Mouse (Mus musculus) stomach, postnatal 0 days (tissue): ENCODE measurements around the gene Mdga2. TPM values are rescaled to one million over a fixed set of nuclear protein-coding genes. Genes with fewer than 3 reads are reported as not detected.
A peak's percentile ranks its signal among the peaks of the same experiment; 100 is the strongest.

Experiments used
- ATAC-seq: fragments of 200-750 bp; cut with Nextera tagmentation; 2 replicates; pipeline ENCODE4 v1.8.0; 2017; ENCODE audit not compliant: low FRiP score, low TSS enrichment
- DNase-seq: peaks from one replicate; pipeline ENCODE4 v3.0.0-alpha.2; 2016; ENCODE audit warnings: low spot score
- H3K27ac ChIP-seq: fragments of 300-500 bp; sonication (generic); replicated peaks from 2 replicates; pipeline ENCODE4 v1.5.1; 2014; ENCODE audit warnings: mild to moderate bottlenecking, control low read depth
- H3K27me3 ChIP-seq: fragments of 300-500 bp; sonication (generic); 2 replicates; pipeline ENCODE4 v1.6.1; 2014; ENCODE audit warnings: low read length; ENCODE audit not compliant: control insufficient read depth, insufficient read depth
- H3K36me3 ChIP-seq: fragments of 300-500 bp; sonication (generic); 2 replicates; pipeline ENCODE4 v1.6.1; 2014; ENCODE audit warnings: low read length, mixed read lengths; ENCODE audit not compliant: control insufficient read depth, insufficient read depth
- H3K4me1 ChIP-seq: fragments of 300-500 bp; sonication (generic); replicated peaks from 2 replicates; pipeline ENCODE4 v1.6.1; 2014; ENCODE audit warnings: antibody characterized with exemption; ENCODE audit not compliant: control insufficient read depth, insufficient read depth
- H3K4me2 ChIP-seq: fragments of 300-500 bp; sonication (generic); replicated peaks from 2 replicates; pipeline ENCODE4 v1.6.1; 2014; ENCODE audit warnings: low read depth, mild to moderate bottlenecking, control low read depth, moderate library complexity
- H3K4me3 ChIP-seq: fragments of 300-500 bp; sonication (generic); 2 replicates; pipeline ENCODE4 v1.5.1; 2014; ENCODE audit warnings: low read depth, low read length, control low read depth
- H3K9ac ChIP-seq: fragments of 300-500 bp; sonication (generic); 2 replicates; pipeline ENCODE4 v1.6.1; 2014; ENCODE audit warnings: mild to moderate bottlenecking, low read length, control low read depth, mixed read lengths
- H3K9me3 ChIP-seq: fragments of 300-500 bp; sonication (generic); 2 replicates; pipeline ENCODE4 v1.6.1; 2016; ENCODE audit warnings: low read length; ENCODE audit not compliant: control insufficient read depth
- CTCF ChIP-seq: IDR thresholded peaks from 2 replicates; pipeline ENCODE4 v1.5.1; 2016; ENCODE audit warnings: antibody characterized with exemption, low read depth, mild to moderate bottlenecking, moderate library complexity
- EP300 ChIP-seq: optimal IDR thresholded peaks from 2 replicates; pipeline ENCODE3; 2016; ENCODE audit warnings: antibody characterized with exemption
- WGBS: fragments of 180-500 bp; shearing (Covaris S2); extraction: QIAGEN DNeasy Blood & Tissue Kit; methylation state at CpG from one replicate; pipeline ENCODE4 v1.1.7; 2014; 5-methylcytosine and 5-hydroxymethylcytosine counted together
- polyA plus RNA-seq: library from polyadenylated mRNA; unstranded; fragments of >200 nt; fragmentation: Nextera tagmentation; extraction: Ambion mirVana; gene quantifications from 2 replicates; pipeline ENCODE4 v1.2.1, GENCODE M21; 2015

The Mdga2 gene
- polyA plus RNA-seq, 1 experiment from 2014 or later = 0.45 TPM

DNA sequence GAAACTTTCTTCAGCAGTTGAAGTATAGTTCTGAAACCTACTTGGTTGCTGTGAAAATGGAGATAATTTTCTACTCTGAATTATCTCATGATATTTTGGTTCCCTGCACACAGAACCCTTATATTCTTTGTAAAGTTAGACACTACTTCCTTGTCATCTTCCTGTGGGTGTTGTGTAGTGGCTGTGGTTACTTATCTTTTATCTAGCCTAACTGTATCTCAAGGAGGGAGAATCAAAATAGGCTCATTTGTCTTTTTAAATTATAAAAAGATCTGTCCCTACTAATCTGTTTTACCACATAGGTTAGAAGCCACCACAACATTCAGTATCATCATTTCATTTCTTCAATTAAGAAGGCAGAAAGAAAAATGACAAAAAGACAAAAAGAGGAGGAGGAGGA is 127.9 kb downstream of the Mdga2 start:
- no peak overlapping the region for H3K27ac ChIP-seq
- TF ChIP-seq EP300 = no peak
- TF ChIP-seq CTCF = no peak
- H3K4me1 ChIP-seq = no peaks in the 10 kb centered on the region
- H3K4me2 ChIP-seq = no peak overlapping the region
- no peak for ATAC-seq
- H3K27me3 ChIP-seq = no peaks in the 10 kb centered on the region
- no peak overlapping the region for H3K9ac ChIP-seq
- DNase-seq = no peak
- H3K4me3 ChIP-seq = no peak overlapping the region
- H3K9me3 ChIP-seq = no peaks in the 10 kb centered on the region
- no peaks in the 10 kb centered on the region for H3K36me3 ChIP-seq

- 22% methylated on average over 2 of the region's 2 CpGs for WGBS
- Histone ChIP-seq H3K27me3 (no peaks in the 10 kb centered on the region), H3K4me1 (no peaks in the 10 kb centered on the region), H3K9ac (no peak overlapping the region), H3K27ac (no peak overlapping the region), H3K9me3 (no peaks in the 10 kb centered on the region), H3K4me2 (no peak overlapping the region), H3K4me3 (no peak overlapping the region), H3K36me3 (no peaks in the 10 kb centered on the region)
- TF ChIP-seq EP300 (no peak), CTCF (no peak)
- DNase-seq = no peak
- ATAC-seq = no peak
Observed at GRCm38 (mm10) chr12:67090420-67090965, 131.9 kb downstream of the Mdga2 start.

GRCm38 (mm10) chr12:67059136-67060014 is 163.0 kb downstream of the Mdga2 start:
- 71% methylated on average over 19 of the region's 19 CpGs for WGBS
- TF ChIP-seq EP300 (no peak), CTCF (no peak)
- H3K4me2 ChIP-seq = no peak overlapping the region
- H3K4me1 ChIP-seq = no peaks in the 10 kb centered on the region
- H3K27me3 ChIP-seq = no peaks in the 10 kb centered on the region
- H3K9me3 ChIP-seq = peaks cover 6% of the 10 kb centered on the region
- no peaks in the 10 kb centered on the region for H3K36me3 ChIP-seq
- DNase-seq (no peak), ATAC-seq (peak; percentile 98)
- no peak overlapping the region for H3K4me3 ChIP-seq
- H3K9ac ChIP-seq = no peak overlapping the region
- no peak overlapping the region for H3K27ac ChIP-seq

DNA sequence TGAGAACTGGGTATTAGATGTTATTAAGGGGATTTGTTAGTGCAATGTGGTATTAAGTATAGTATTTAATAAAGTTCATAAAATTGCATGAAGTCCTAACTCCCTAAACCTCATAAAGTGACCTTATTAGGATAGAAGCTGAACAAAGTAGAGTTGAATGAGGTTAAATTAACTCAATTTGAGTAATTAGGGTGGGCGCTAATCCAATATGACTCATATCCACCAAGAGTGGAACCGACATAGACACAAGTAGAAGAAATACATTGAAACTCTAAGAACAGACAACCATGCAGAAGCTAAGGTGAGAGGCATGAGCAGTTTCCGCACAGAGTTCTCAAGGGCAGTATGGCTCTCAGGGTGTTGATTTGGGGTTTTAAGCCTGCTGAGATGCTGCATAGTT is 165.7 kb downstream of the Mdga2 start:
- H3K9ac ChIP-seq = no peak overlapping the region
- H3K27ac ChIP-seq = no peak overlapping the region
- H3K27me3 ChIP-seq = no peaks in the 10 kb centered on the region
- DNase-seq = no peak
- H3K4me1 ChIP-seq = no peaks in the 10 kb centered on the region
- WGBS = 88% methylated on average over 3 of the region's 3 CpGs
- ATAC-seq = no peak
- H3K9me3 ChIP-seq = peaks cover 6% of the 10 kb centered on the region
- H3K4me2 ChIP-seq = no peak overlapping the region
- TF ChIP-seq CTCF (no peak), EP300 (no peak)
- H3K4me3 ChIP-seq = no peak overlapping the region
- no peaks in the 10 kb centered on the region for H3K36me3 ChIP-seq

DNA sequence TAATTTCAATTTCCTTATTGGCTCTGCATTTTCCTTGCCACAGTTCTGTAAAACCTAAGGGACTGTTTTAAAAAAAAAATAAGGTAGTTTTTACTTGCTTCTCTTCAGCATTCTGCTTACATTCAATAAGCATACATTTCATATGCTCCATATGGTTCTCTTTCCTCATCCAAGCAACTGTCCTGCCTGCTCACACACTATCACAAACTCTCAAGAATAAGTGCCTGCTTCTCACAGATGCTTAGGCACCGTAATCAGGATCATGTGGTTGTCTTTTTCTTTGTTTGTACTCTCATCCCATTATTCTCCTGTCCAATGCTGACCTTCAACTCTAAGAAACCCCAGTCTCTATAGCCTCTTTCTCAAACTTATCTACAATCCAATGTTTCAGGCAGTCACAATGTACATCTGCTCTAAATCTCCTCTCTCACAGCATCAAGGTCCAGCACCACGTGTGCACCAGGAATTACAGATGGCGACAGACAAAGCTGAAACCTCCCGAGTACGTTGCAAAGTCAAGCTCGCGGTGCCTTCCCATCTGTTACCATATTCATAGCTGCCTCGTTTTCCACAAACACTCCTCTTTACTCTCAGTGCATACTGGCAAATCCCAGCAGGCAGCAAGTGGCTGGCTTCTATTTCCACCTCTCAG is 177.1 kb downstream of the Mdga2 start:
- WGBS = 64% methylated on average over 8 of the region's 8 CpGs

DNA sequence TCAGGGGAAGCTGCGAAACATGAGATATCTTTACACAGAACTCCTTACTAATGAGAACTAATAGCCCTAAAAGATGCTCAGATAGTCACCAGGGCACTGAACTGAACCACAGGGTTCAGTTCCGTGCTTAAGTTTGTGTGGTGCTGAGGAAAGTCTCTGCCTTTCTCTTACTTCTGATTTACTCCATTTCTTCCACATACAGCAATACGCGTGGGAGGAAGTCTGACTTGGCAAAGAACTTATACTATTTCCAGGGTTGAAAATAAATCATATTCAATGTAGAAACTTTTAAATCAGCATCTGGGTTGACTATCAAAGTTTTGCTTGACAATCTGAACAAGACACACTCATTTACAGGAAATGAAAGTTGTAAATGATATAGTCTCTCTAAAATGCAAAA is 180.5 kb downstream of the Mdga2 start:
- H3K9ac ChIP-seq = no peak overlapping the region
- no peaks in the 10 kb centered on the region for H3K27me3 ChIP-seq
- H3K9me3 ChIP-seq = no peaks in the 10 kb centered on the region
- H3K4me1 ChIP-seq = no peaks in the 10 kb centered on the region
- H3K36me3 ChIP-seq = no peaks in the 10 kb centered on the region
- no peak for DNase-seq
- WGBS = 75% methylated on average over 4 of the region's 4 CpGs
- TF ChIP-seq CTCF = no peak
- ATAC-seq = no peak
- H3K4me3 ChIP-seq = no peak overlapping the region
- H3K27ac ChIP-seq = no peak overlapping the region
- H3K4me2 ChIP-seq = no peak overlapping the region

More for the DNA sequence above, 177.1 kb downstream of the Mdga2 start:
- Histone ChIP-seq H3K9me3 (no peaks in the 10 kb centered on the region), H3K4me2 (no peak overlapping the region), H3K4me1 (no peaks in the 10 kb centered on the region), H3K27me3 (no peaks in the 10 kb centered on the region), H3K9ac (no peak overlapping the region), H3K27ac (no peak overlapping the region), H3K36me3 (no peaks in the 10 kb centered on the region), H3K4me3 (no peak overlapping the region)
- DNase-seq (no peak), ATAC-seq (no peak)
- TF ChIP-seq CTCF = no peak
- no peak for TF ChIP-seq EP300
